Comparison of ENCODE assay signal across 19 mouse cellular contexts in genomic region chr5:31645798-31646197, GRCm38 (mm10).
"Had no signal": no experiment of that assay in that cellular context is flagged by ENCODE, and none has a peak within 500 bp of the region (broad histone marks: within the 10 kb centered on the region; RNA-seq: fewer than 3 reads in every experiment).

No protein-coding gene starts in this region.

- H3K36me3 ChIP-seq: hindbrain, embryonic 15.5 days had no signal

- ATAC-seq: forebrain, postnatal 0 days; hindbrain, postnatal 0 days; liver, embryonic 12.5 days had no signal

- H3K4me2 ChIP-seq: hindbrain, embryonic 13.5 days; hindbrain, embryonic 15.5 days; limb, embryonic 13.5 days; limb, embryonic 15.5 days; liver, embryonic 12.5 days had no signal

- H3K27ac ChIP-seq: hindbrain, embryonic 13.5 days; hindbrain, embryonic 15.5 days; hindbrain, postnatal 0 days; limb, embryonic 13.5 days; limb, embryonic 15.5 days; liver, embryonic 12.5 days; liver, embryonic 14.5 days had no signal

- H3K4me1 ChIP-seq: hindbrain, embryonic 13.5 days; hindbrain, embryonic 15.5 days; limb, embryonic 13.5 days; liver, embryonic 12.5 days had no signal

- H3K27me3 ChIP-seq: hindbrain, embryonic 13.5 days; hindbrain, embryonic 15.5 days; limb, embryonic 13.5 days; limb, embryonic 15.5 days; liver, embryonic 12.5 days had no signal

- DNase-seq: forebrain, postnatal 0 days; gastrocnemius, postnatal 14 days; gastrocnemius, postnatal 36 days; heart, postnatal 10 days; kidney, adult 11 months; kidney, adult 8-10 months; kidney, postnatal 14 days; kidney, postnatal 36 days; layer of hippocampus, adult 9-11 months; layer of hippocampus, postnatal 36 days; left cerebral cortex, postnatal 4 days; lung, adult 18-20 months had no signal

- H3K9ac ChIP-seq: forebrain, postnatal 0 days; hindbrain, embryonic 13.5 days; hindbrain, embryonic 15.5 days; limb, embryonic 13.5 days; limb, embryonic 15.5 days; liver, embryonic 12.5 days; liver, embryonic 14.5 days had no signal

- H3K9me3 ChIP-seq: hindbrain, embryonic 13.5 days; hindbrain, embryonic 15.5 days; limb, embryonic 13.5 days; limb, embryonic 15.5 days; liver, embryonic 12.5 days had no signal

- H3K4me3 ChIP-seq: hindbrain, embryonic 13.5 days; hindbrain, embryonic 15.5 days; limb, embryonic 13.5 days; limb, embryonic 15.5 days; liver, embryonic 12.5 days had no signal
